Mouse (Mus musculus) myocyte (in vitro differentiated cells): ENCODE data around the gene Ggt6.

ENCODE experiments used
- MYOD1 ChIP-seq, 3 experiments: IDR thresholded peaks; one replicate each; pipeline ENCODE4 v1.6.1; 2011; ENCODE audit warnings: control low read depth in 2 of 3, low read depth in 2 of 3, mild to moderate bottlenecking in 2 of 3, moderate library complexity in 1 of 3; ENCODE audit not compliant: insufficient read length in 2 of 3, control insufficient read depth in 1 of 3
- POLR2A ChIP-seq: IDR thresholded peaks from one replicate; pipeline ENCODE4 v1.6.1; 2011; ENCODE audit warnings: low read depth, mild to moderate bottlenecking, control low read depth, moderate library complexity; ENCODE audit not compliant: insufficient read length

DNA sequence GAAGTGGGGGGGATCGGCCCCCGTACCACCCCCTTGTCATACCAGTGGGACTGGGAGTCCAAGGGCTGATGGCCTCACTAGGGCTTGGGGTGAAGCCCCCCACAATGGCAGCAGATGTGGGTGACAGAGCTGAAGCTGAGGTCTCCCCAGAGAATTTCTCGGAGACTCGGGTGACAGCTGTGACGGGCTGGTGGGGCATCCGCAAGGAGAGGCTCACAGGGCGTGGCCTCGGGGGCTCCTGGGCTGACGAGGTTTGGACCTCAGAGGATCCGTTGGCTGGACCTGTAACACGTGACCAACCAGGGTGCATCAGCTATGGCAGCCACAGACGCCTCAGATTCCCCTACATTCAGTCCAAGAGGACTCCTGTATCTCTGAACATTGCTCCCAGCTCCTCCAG, 32.4 kb upstream of the Ggt6 start:
- no peak for TF ChIP-seq MYOD1 (IDR thresholded peaks at IDR 0.05; ENCODE audit: control insufficient read depth in 1 of 3, insufficient read length in 2 of 3, low read depth in 2 of 3)
- TF ChIP-seq POLR2A, result no peak
